Mouse (Mus musculus) liver, postnatal 0 days (tissue): ENCODE measurements around the gene Dock9.

ENCODE experiments used
- CTCF ChIP-seq: sonication (generic); IDR thresholded peaks from 2 replicates; pipeline ENCODE4 v1.5.1; 2016; ENCODE audit warnings: antibody characterized with exemption, low read depth
- EP300 ChIP-seq: IDR thresholded peaks from 2 replicates; pipeline ENCODE4 v1.6.1; 2016; ENCODE audit warnings: antibody characterized with exemption, low read depth, mild to moderate bottlenecking

- TF ChIP-seq CTCF, result no peak
- TF ChIP-seq EP300, result no peak
Measured at GRCm38 (mm10) chr14:121838161-121838560, 40.5 kb upstream of the Dock9 start.
